Mouse (Mus musculus): Measurements from ENCODE around the gene Mogat1. TPM values are rescaled to one million over a fixed set of nuclear protein-coding genes. Genes with fewer than 3 reads are reported as not detected.

Gene Mogat1
- polyA plus RNA-seq, 1 experiment from 2014 or later = 0.23 TPM

DNA sequence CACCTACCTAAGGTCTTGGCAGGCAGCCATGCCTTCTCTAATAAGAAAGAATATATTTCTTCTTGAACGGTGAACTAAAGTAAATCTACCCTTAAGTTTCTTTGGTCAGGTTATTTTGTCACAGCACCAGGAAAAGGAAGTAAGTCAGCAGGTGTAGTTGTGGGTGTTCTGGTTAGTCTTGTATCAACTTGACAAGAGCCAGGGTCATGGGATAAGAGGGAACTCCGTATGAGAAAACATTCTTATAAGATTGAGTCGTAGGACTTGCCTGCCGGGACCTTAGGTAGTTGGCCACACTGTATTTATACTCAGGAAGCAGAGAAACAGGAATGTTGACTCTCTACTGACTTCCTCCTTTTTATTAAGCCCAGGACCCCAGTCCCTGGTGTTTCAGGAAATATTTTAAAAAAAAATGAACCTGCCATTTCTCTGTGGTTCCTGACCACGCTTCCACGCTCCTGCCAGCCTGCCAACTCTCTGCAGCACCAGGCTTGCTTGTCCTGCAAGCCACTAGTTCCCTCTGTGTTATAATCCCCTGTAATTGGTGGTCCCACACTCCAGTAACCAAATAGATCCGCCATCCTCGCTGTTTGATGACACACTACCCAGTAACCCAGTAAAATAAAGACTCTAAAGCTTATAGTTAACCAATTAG, 43.3 kb downstream of the Mogat1 start:
- H3K4me2 ChIP-seq (replicated peaks) = no peak overlapping the region
- DNase-seq (ENCODE audit: low spot score) = no peak
- no peaks in the 10 kb centered on the region for H3K36me3 ChIP-seq (replicated peaks; ENCODE audit: control insufficient read depth, insufficient read depth)
- H3K9ac ChIP-seq = no peak overlapping the region
- no peaks in the 10 kb centered on the region for H3K27me3 ChIP-seq (ENCODE audit: control insufficient read depth, insufficient read depth, low read length)
- 81% methylated on average over 8 of the region's 8 CpGs for WGBS
- H3K9me3 ChIP-seq (ENCODE audit: control insufficient read depth, low read length) = 0 out of 2 replicates have a peak, but pooled peaks cover 4% of the 10 kb centered on the region
- ATAC-seq (ENCODE audit: low FRiP score) = no peak
- no peak overlapping the region for H3K4me3 ChIP-seq (replicated peaks; ENCODE audit: low read length)
- H3K27ac ChIP-seq = no peak overlapping the region
- H3K4me1 ChIP-seq (replicated peaks; ENCODE audit: control insufficient read depth, insufficient read depth, low read length) = no peaks in the 10 kb centered on the region

DNA sequence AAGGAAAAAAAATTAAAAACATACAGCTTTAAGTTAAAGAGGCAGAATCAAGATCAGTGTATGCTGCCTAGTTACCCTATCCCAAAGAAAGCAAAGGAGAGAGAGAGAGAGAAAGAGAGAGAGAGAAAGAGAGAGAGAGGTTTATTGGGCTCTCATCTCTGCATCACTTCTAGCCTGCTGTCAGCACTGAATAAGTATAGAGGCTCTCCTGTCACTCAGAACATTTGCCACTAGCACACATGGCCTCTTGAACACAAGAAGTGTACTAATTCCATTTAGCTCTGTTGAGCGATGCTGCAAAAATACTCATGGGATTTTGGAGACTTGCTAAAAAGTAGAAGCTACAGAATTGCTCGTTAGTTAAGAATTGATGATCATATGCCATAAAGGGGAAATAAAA, 56.2 kb downstream of the Mogat1 start:
- Histone ChIP-seq H3K27me3 (ENCODE audit: control insufficient read depth, insufficient read depth, low read length) (no peaks in the 10 kb centered on the region), H3K4me3 (replicated peaks; ENCODE audit: low read length) (no peak overlapping the region), H3K9me3 (ENCODE audit: control insufficient read depth, low read length) (0 out of 2 replicates have a peak, but pooled peaks cover 9% of the 10 kb centered on the region), H3K4me1 (replicated peaks; ENCODE audit: control insufficient read depth, insufficient read depth, low read length) (no peaks in the 10 kb centered on the region), H3K27ac (no peak overlapping the region), H3K36me3 (replicated peaks; ENCODE audit: control insufficient read depth, insufficient read depth) (no peaks in the 10 kb centered on the region), H3K9ac (no peak overlapping the region), H3K4me2 (replicated peaks) (no peak overlapping the region)
- 68% methylated on average over 2 of the region's 2 CpGs for WGBS
- ATAC-seq (ENCODE audit: low FRiP score) (no peak), DNase-seq (ENCODE audit: low spot score) (no peak)

DNA sequence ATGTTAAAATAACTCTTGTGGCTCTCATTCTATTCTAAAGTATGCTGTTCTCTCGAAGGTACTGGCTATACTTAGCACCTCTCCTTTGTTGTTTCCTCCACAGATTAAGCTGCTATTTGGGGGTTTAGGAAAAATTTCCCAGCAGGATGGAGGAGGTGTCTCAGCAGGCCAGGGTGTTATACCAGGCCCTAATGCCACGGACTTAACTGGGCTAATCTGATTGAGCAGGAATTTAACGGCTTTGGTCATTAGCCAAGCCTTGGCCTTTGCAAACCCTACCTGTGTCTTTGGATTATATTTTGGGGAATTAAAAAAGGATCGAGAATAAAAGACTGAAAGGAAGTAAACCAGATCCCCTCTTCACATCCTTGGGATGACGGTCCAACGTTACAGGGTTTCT, 56.6 kb downstream of the Mogat1 start:
- Histone ChIP-seq H3K36me3 (replicated peaks; ENCODE audit: control insufficient read depth, insufficient read depth) (no peaks in the 10 kb centered on the region), H3K27me3 (ENCODE audit: control insufficient read depth, insufficient read depth, low read length) (no peaks in the 10 kb centered on the region), H3K27ac (no peak overlapping the region), H3K9me3 (ENCODE audit: control insufficient read depth, low read length) (0 out of 2 replicates have a peak, but pooled peaks cover 9% of the 10 kb centered on the region), H3K9ac (no peak overlapping the region), H3K4me1 (replicated peaks; ENCODE audit: control insufficient read depth, insufficient read depth, low read length) (no peaks in the 10 kb centered on the region), H3K4me3 (replicated peaks; ENCODE audit: low read length) (no peak overlapping the region), H3K4me2 (replicated peaks) (no peak overlapping the region)
- ATAC-seq (ENCODE audit: low FRiP score) = no peak
- no peak for DNase-seq (ENCODE audit: low spot score)
- 47% methylated on average over 6 of the region's 6 CpGs for WGBS

DNA sequence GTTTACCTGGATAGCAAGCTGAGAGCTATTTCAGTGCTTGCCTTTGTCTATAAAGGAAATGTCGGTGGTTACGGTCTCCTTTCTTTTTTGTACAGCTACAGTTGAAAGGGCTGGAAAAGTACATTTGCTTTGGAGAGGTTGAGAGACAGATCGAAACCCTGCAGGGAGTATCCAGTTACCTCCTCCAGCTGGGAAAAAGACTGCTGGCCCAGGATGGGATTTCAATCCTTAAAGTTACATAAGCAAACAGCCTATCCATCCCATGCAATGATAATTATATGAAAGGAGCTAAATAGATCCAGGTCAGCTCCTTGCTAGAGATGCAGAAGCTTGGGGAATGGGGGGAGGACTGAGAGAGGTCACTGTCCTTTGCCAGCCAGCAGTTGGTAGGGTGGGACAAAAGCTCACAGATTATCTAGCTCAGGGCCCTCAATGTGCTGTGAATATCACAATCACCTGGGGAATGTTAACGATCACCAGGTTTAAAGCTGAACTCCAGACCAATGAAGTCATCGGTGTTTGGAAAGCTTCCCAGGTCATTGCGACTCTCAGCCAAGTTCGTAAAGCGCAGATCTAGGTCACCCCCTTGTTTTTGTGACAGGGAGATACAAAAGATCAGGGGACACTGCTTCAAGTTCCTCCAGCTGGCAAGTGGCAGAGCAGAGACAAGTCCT, 57.2 kb downstream of the Mogat1 start:
- Histone ChIP-seq H3K36me3 (replicated peaks; ENCODE audit: control insufficient read depth, insufficient read depth) (no peaks in the 10 kb centered on the region), H3K4me3 (replicated peaks; ENCODE audit: low read length) (no peak overlapping the region), H3K9ac (no peak overlapping the region), H3K4me1 (replicated peaks; ENCODE audit: control insufficient read depth, insufficient read depth, low read length) (no peaks in the 10 kb centered on the region), H3K9me3 (ENCODE audit: control insufficient read depth, low read length) (0 out of 2 replicates have a peak, but pooled peaks cover 9% of the 10 kb centered on the region), H3K27me3 (ENCODE audit: control insufficient read depth, insufficient read depth, low read length) (no peaks in the 10 kb centered on the region), H3K4me2 (replicated peaks) (no peak overlapping the region), H3K27ac (no peak overlapping the region)
- no peak for ATAC-seq (ENCODE audit: low FRiP score)
- 56% methylated on average over 8 of the region's 8 CpGs for WGBS
- no peak for DNase-seq (ENCODE audit: low spot score)

DNA sequence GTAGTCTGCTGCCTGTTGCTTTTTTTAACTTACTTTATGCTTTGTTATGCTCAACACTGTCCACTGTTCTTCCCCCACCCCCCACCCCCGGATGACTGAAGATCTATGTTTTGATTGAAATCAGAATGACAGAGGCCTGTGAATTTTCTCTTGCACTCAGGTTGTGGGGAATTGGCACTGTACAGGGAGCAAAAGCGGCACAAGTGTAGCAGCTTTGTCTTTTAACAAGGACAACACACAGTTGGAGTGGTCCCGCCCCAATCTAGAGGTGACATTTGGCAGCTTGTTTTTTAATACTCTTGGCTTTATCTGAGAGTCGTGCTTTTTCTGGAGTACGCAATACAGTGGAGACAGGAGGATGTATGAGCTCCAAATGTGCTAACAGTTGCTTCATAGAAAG, 58.8 kb downstream of the Mogat1 start:
- WGBS = 80% methylated on average over 5 of the region's 5 CpGs
- Histone ChIP-seq H3K4me1 (replicated peaks; ENCODE audit: control insufficient read depth, insufficient read depth, low read length) (no peaks in the 10 kb centered on the region), H3K36me3 (replicated peaks; ENCODE audit: control insufficient read depth, insufficient read depth) (no peaks in the 10 kb centered on the region), H3K9me3 (ENCODE audit: control insufficient read depth, low read length) (0 out of 2 replicates have a peak, but pooled peaks cover 6% of the 10 kb centered on the region), H3K27me3 (ENCODE audit: control insufficient read depth, insufficient read depth, low read length) (no peaks in the 10 kb centered on the region), H3K27ac (no peak overlapping the region), H3K4me3 (replicated peaks; ENCODE audit: low read length) (no peak overlapping the region), H3K4me2 (replicated peaks) (no peak overlapping the region), H3K9ac (no peak overlapping the region)
- DNase-seq (ENCODE audit: low spot score) (no peak), ATAC-seq (ENCODE audit: low FRiP score) (no peak)

DNA sequence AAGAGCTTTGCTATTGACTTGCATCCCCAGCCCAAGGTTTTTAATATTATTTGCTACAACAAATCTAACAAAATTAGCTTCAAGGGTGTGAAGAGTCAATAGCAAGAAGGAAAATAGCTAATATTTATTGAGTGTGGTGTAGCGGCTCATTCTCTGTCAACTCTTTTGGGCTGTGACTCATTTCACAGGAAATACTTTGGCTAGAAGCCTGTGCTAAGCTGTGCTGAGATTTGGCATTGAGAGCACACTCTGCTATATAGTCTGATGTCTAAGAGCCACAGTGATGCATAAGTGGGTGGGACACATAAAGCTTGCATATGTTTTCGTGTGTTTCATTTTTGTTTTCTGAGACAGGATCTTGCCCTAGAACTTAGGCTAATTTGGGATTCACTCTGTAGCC, 74.3 kb downstream of the Mogat1 start:
- no peaks in the 10 kb centered on the region for H3K9me3 ChIP-seq (ENCODE audit: control insufficient read depth, low read length)
- no peak overlapping the region for H3K4me2 ChIP-seq (replicated peaks)
- no peaks in the 10 kb centered on the region for H3K36me3 ChIP-seq (replicated peaks; ENCODE audit: control insufficient read depth, insufficient read depth)
- 85% methylated on average over 2 of the region's 2 CpGs for WGBS
- no peak overlapping the region for H3K4me3 ChIP-seq (replicated peaks; ENCODE audit: low read length)
- DNase-seq (ENCODE audit: low spot score) (no peak), ATAC-seq (ENCODE audit: low FRiP score) (no peak)
- no peak overlapping the region for H3K9ac ChIP-seq
- H3K27me3 ChIP-seq (ENCODE audit: control insufficient read depth, insufficient read depth, low read length) = no peaks in the 10 kb centered on the region
- H3K4me1 ChIP-seq (replicated peaks; ENCODE audit: control insufficient read depth, insufficient read depth, low read length) = no peaks in the 10 kb centered on the region
- H3K27ac ChIP-seq = no peak overlapping the region

DNA sequence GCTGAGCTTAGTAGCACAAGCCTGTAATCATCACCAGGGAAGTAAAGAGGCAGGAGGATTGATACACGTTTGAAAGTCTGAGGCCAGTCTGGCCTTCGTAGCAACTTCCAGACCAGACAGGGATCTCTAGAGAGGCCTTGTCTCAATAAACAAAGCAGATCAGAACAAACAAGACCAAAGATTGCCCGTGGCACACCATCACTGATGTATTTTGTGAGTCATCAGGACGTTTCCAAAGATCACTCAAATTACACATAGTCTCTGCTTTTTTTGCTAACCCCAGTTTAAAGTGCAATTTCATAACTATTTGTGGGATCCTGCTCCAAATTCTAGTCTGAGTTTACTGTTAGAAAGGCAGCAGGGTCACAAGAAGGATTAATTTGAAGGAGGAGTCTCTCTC, 76.2 kb downstream of the Mogat1 start:
- H3K9ac ChIP-seq = no peak overlapping the region
- H3K4me2 ChIP-seq (replicated peaks) = no peak overlapping the region
- H3K36me3 ChIP-seq (replicated peaks; ENCODE audit: control insufficient read depth, insufficient read depth) = no peaks in the 10 kb centered on the region
- H3K27me3 ChIP-seq (ENCODE audit: control insufficient read depth, insufficient read depth, low read length) = no peaks in the 10 kb centered on the region
- no peaks in the 10 kb centered on the region for H3K9me3 ChIP-seq (ENCODE audit: control insufficient read depth, low read length)
- ATAC-seq (ENCODE audit: low FRiP score) (no peak), DNase-seq (ENCODE audit: low spot score) (no peak)
- H3K4me1 ChIP-seq (replicated peaks; ENCODE audit: control insufficient read depth, insufficient read depth, low read length) = no peaks in the 10 kb centered on the region
- H3K27ac ChIP-seq = no peak overlapping the region
- 63% methylated on average over 4 of the region's 4 CpGs for WGBS
- H3K4me3 ChIP-seq (replicated peaks; ENCODE audit: low read length) = no peak overlapping the region

Other genes with a start within 250 kb of the Mogat1 start
- 1.9 and 2.8 TPM in 2 replicates for gene Sgpp2, start 200.6 kb upstream of the Mogat1 start, polyA plus RNA-seq (2014; fragmentation: Nextera tagmentation; extraction: Ambion mirVana)
- gene Farsb, start 22.1 kb upstream of the Mogat1 start, polyA plus RNA-seq (2014; fragmentation: Nextera tagmentation; extraction: Ambion mirVana) = 164 and 180 TPM in 2 replicates
- 1.2 and 1.5 TPM in 2 replicates for gene BC035947, start 1.2 kb downstream of the Mogat1 start, polyA plus RNA-seq (2014; fragmentation: Nextera tagmentation; extraction: Ambion mirVana)
- 109 and 138 TPM in 2 replicates for gene Acsl3, start 146.8 kb downstream of the Mogat1 start, polyA plus RNA-seq (2014; fragmentation: Nextera tagmentation; extraction: Ambion mirVana)
- gene Utp14b, start 147.0 kb downstream of the Mogat1 start, polyA plus RNA-seq (2014; fragmentation: Nextera tagmentation; extraction: Ambion mirVana) = 2.9 and 4.3 TPM in 2 replicates